Mouse (Mus musculus) heart, embryonic 16.5 days (tissue): ENCODE results near the gene Ush1c. TPM values are rescaled to one million over a fixed set of nuclear protein-coding genes. Genes with fewer than 3 reads are reported as not detected.

ENCODE experiments used
- ATAC-seq: fragments of 200-750 bp; cut with Nextera tagmentation; replicated peaks from 2 replicates; pipeline ENCODE4 v1.8.0; 2017; ENCODE audit warnings: moderate number of reproducible peaks; ENCODE audit not compliant: insufficient read depth, low FRiP score; ENCODE audit errors: extremely low read depth
- H3K27ac ChIP-seq: fragments of 300-500 bp; sonication (generic); 2 replicates; pipeline ENCODE4 v1.5.1; 2014; ENCODE audit warnings: mild to moderate bottlenecking, low read length, control low read depth, moderate library complexity
- H3K27me3 ChIP-seq: fragments of 300-500 bp; sonication (generic); 2 replicates; pipeline ENCODE4 v1.6.1; 2014; ENCODE audit warnings: low read length, mixed read lengths; ENCODE audit not compliant: control insufficient read depth, insufficient read depth
- H3K36me3 ChIP-seq: fragments of 300-500 bp; sonication (generic); 2 replicates; pipeline ENCODE4 v1.6.1; 2014; ENCODE audit not compliant: control insufficient read depth, insufficient read depth
- H3K4me1 ChIP-seq: fragments of 300-500 bp; sonication (generic); 2 replicates; pipeline ENCODE4 v1.6.1; 2014; ENCODE audit warnings: low read length, mixed read lengths; ENCODE audit not compliant: control insufficient read depth, insufficient read depth
- H3K4me2 ChIP-seq: fragments of 300-500 bp; sonication (generic); 2 replicates; pipeline ENCODE4 v1.6.1; 2014; ENCODE audit warnings: low read depth, mild to moderate bottlenecking, control low read depth, low read length
- H3K4me3 ChIP-seq: fragments of 300-500 bp; sonication (generic); 2 replicates; pipeline ENCODE4 v1.5.1; 2014; ENCODE audit warnings: mild to moderate bottlenecking, control low read depth, low read length
- H3K9ac ChIP-seq: fragments of 300-500 bp; sonication (generic); 2 replicates; pipeline ENCODE4 v1.6.1; 2014; ENCODE audit warnings: low read length, control low read depth
- H3K9me3 ChIP-seq: fragments of 300-500 bp; sonication (generic); replicated peaks from 2 replicates; pipeline ENCODE4 v1.6.1; 2016; ENCODE audit warnings: low read length; ENCODE audit not compliant: control insufficient read depth
- WGBS: fragments of 180-500 bp; shearing (Covaris S2); extraction: QIAGEN DNeasy Blood & Tissue Kit; methylation state at CpG from one replicate; pipeline ENCODE4 v1.1.7; 2014; 5-methylcytosine and 5-hydroxymethylcytosine counted together
- polyA plus RNA-seq: library from polyadenylated mRNA; unstranded; fragments of >200 nt; fragmentation: Nextera tagmentation; extraction: Ambion mirVana; gene quantifications from 2 replicates; pipeline ENCODE4 v1.2.1, GENCODE M21; 2015

The Ush1c gene
- polyA plus RNA-seq, 1 experiment from 2014 or later, result 2.7 TPM

DNA sequence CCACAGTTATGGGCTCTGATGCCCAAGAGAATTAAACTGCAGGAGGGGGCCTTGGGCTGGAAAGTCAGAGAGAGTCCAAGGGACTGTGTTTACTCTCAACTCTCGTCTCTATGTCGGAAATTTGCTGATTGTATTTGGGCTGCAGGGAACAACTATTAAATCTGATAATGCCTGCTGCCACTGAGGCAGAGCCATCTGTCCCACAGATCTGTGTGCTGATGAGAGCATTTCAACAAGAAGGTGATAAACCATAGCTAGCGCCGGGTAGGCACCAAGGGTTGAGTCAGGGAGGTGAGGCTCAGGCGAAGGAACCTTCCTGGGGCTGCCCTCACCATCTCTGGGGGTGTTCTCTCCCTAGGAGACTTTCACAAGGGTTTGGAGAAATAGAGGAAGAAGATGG is 75.6 kb downstream of the Ush1c start:
- H3K27ac ChIP-seq, result peak overlapping the region; percentile 87
- H3K4me2 ChIP-seq, result peak overlapping the region; percentile 39; the same call in 1 of the 2 replicates
- no peak overlapping the region for H3K9ac ChIP-seq
- 61% methylated on average over 5 of the region's 5 CpGs for WGBS
- H3K27me3 ChIP-seq, result no peaks in the 10 kb centered on the region
- H3K4me3 ChIP-seq, result no peak overlapping the region
- no peaks in the 10 kb centered on the region for H3K36me3 ChIP-seq
- H3K9me3 ChIP-seq, result no peaks in the 10 kb centered on the region
- peaks cover 9% of the 10 kb centered on the region for H3K4me1 ChIP-seq
- no peak for ATAC-seq

DNA sequence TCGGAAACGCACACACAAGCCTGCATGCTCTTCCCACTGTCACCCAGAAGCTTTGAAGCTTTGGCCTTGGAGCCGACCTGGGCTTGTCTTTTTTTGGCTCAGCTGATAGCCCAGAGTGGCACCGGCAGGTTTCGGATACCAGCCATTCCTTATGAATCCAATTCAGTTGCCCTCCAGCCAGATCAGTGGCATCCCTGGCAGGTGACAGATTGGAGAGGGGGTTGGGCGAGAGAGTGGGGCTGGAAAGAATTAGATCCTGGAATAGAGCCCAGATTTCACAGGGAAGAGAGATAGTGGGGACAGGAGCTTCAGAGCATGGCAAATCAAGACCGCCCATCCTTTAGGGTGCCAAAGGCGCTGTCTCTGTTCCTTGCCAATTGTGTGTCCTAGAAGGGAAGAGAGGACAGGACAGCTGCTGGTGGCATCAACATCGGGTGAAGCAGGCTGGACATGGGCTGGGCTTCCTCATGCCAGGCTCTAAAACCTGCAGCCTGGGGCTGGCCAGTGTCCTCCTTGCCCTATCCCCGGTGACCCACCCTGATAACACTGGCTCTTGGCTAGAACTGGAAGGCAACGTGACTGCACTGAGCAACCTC is 76.1 kb downstream of the Ush1c start:
- peak overlapping the region; percentile 39 for H3K4me2 ChIP-seq

GRCm38 (mm10) chr7:46161615-46162014 is 76.7 kb downstream of the Ush1c start:
- H3K27ac ChIP-seq, result peak overlapping the region; percentile 87
- H3K36me3 ChIP-seq, result no peaks in the 10 kb centered on the region
- H3K9me3 ChIP-seq, result no peaks in the 10 kb centered on the region
- no peaks in the 10 kb centered on the region for H3K27me3 ChIP-seq
- H3K4me1 ChIP-seq, result peaks cover 9% of the 10 kb centered on the region
- no peak overlapping the region for H3K9ac ChIP-seq
- 32% methylated on average over 3 of the region's 3 CpGs for WGBS
- H3K4me3 ChIP-seq, result no peak overlapping the region
- peak; percentile 82 for ATAC-seq
- peak overlapping the region; percentile 39 for H3K4me2 ChIP-seq

More for the DNA sequence above, 76.1 kb downstream of the Ush1c start:
- Histone ChIP-seq H3K36me3 (no peaks in the 10 kb centered on the region), H3K9ac (no peak overlapping the region), H3K27me3 (no peaks in the 10 kb centered on the region), H3K4me3 (no peak overlapping the region), H3K4me1 (peaks cover 9% of the 10 kb centered on the region), H3K9me3 (no peaks in the 10 kb centered on the region), H3K27ac (peak overlapping the region; percentile 87)
- peak; percentile 84 for ATAC-seq
- 41% methylated on average over 11 of the region's 11 CpGs for WGBS

DNA sequence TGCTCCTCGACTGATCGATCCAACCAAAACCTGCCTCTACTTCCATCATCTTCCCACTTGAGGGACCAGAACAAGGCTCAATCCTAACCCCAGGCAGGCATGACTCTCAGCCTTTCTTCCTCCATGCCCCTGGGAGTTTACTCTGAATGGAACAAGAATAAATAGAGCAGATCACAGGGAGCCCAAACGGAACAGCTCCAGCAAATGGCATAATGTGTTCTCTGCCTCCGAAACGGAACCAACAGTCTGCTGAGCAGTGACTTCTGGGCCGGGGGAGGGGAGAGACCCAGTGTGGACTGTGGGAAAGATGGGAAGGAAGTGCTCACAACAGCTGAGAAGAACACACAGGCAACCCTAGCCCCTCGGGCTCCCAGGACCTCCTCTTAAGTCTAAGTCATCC is 80.6 kb downstream of the Ush1c start:
- peaks cover 7% of the 10 kb centered on the region for H3K4me1 ChIP-seq
- H3K27me3 ChIP-seq, result no peaks in the 10 kb centered on the region
- H3K4me3 ChIP-seq, result no peak overlapping the region
- no peak overlapping the region for H3K4me2 ChIP-seq
- no peak overlapping the region for H3K27ac ChIP-seq
- ATAC-seq, result no peak
- 66% methylated on average over 7 of the region's 7 CpGs for WGBS
- no peak overlapping the region for H3K9ac ChIP-seq
- peaks cover 2% of the 10 kb centered on the region; the same call in 1 of the 2 replicates for H3K36me3 ChIP-seq
- no peaks in the 10 kb centered on the region for H3K9me3 ChIP-seq

GRCm38 (mm10) chr7:46154498-46155488 is 83.5 kb downstream of the Ush1c start:
- no peak for ATAC-seq
- H3K36me3 ChIP-seq, result peaks cover 2% of the 10 kb centered on the region; the same call in 1 of the 2 replicates
- no peak overlapping the region for H3K27ac ChIP-seq
- H3K9me3 ChIP-seq, result no peaks in the 10 kb centered on the region
- no peak overlapping the region for H3K4me3 ChIP-seq
- no peaks in the 10 kb centered on the region for H3K27me3 ChIP-seq
- no peak overlapping the region for H3K9ac ChIP-seq
- no peak overlapping the region for H3K4me2 ChIP-seq
- H3K4me1 ChIP-seq, result no peaks in the 10 kb centered on the region
- 78% methylated on average over 18 of the region's 18 CpGs for WGBS

DNA sequence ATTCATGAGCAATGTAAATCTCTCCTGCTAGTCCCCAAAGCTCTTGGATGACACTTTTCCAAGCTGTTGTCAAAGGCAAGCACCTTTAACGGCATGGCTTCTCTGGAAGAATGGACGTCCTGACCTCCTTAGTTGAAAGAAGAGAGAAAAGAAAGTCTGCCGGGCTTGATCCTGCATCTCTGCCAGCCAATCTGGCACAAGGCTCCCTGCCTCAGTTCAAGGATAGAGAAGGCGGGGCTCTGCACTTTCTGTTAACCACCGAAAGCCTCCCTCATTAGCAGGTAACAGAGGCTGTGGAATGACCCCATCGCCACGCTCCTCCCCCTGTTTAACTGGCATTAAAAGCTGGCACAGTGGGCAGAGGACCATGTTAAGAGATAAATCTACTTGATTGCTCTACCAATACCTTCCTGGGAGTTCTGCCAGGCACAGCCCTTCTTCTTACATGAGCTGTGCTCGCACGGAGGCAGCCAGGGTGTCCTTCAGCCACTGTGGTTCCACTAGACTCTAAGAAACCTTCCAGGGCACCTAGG is 85.4 kb downstream of the Ush1c start:
- no peak for ATAC-seq
- Histone ChIP-seq H3K36me3 (peaks cover 2% of the 10 kb centered on the region; the same call in 1 of the 2 replicates), H3K9ac (no peak overlapping the region), H3K9me3 (no peaks in the 10 kb centered on the region), H3K27ac (no peak overlapping the region), H3K4me3 (no peak overlapping the region), H3K4me1 (no peaks in the 10 kb centered on the region), H3K4me2 (no peak overlapping the region), H3K27me3 (no peaks in the 10 kb centered on the region)
- 73% methylated on average over 9 of the region's 9 CpGs for WGBS

DNA sequence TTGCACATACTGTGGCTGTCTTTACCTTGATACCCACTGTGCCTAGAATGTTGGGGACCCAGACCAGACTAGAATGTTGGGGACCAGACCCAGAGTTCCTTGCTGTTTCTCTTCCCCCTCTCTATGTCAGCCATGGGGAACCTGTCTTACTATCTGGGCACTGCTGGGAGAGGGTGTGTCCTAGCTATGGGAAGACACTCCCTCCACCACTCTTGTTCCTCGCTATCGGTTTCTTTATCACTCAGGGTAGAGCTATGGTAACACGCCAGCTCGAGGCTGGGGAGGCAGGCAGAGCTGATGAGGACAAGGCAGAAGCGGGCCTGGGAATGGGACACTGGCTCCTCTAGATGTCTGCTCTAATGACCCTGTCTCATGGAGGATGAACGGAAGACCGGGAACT is 90.9 kb downstream of the Ush1c start:
- H3K4me3 ChIP-seq, result no peak overlapping the region
- H3K36me3 ChIP-seq, result no peaks in the 10 kb centered on the region
- no peaks in the 10 kb centered on the region for H3K27me3 ChIP-seq
- no peak for ATAC-seq
- no peak overlapping the region for H3K4me2 ChIP-seq
- H3K27ac ChIP-seq, result no peak overlapping the region
- WGBS, result 68% methylated on average over 7 of the region's 7 CpGs
- no peaks in the 10 kb centered on the region for H3K4me1 ChIP-seq
- H3K9me3 ChIP-seq, result no peaks in the 10 kb centered on the region
- H3K9ac ChIP-seq, result no peak overlapping the region

- no peak for ATAC-seq
- no peak overlapping the region for H3K9ac ChIP-seq
- WGBS, result 84% methylated on average over 7 of the region's 7 CpGs
- H3K4me1 ChIP-seq, result no peaks in the 10 kb centered on the region
- H3K4me3 ChIP-seq, result no peak overlapping the region
- no peak overlapping the region for H3K4me2 ChIP-seq
- H3K9me3 ChIP-seq, result no peaks in the 10 kb centered on the region
- H3K36me3 ChIP-seq, result no peaks in the 10 kb centered on the region
- no peak overlapping the region for H3K27ac ChIP-seq
- no peaks in the 10 kb centered on the region for H3K27me3 ChIP-seq
Observed at GRCm38 (mm10) chr7:46146675-46147308, 91.5 kb downstream of the Ush1c start.
